Mouse (Mus musculus): ENCODE measurements around the gene Tubgcp2. TPM values are rescaled to one million over a fixed set of nuclear protein-coding genes. Genes with fewer than 3 reads are reported as not detected.
A peak's percentile ranks its signal among the peaks of the same experiment; 100 is the strongest.

Gene Tubgcp2
- polyA plus RNA-seq, 1 experiment from 2014 or later = 70.1 TPM

DNA sequence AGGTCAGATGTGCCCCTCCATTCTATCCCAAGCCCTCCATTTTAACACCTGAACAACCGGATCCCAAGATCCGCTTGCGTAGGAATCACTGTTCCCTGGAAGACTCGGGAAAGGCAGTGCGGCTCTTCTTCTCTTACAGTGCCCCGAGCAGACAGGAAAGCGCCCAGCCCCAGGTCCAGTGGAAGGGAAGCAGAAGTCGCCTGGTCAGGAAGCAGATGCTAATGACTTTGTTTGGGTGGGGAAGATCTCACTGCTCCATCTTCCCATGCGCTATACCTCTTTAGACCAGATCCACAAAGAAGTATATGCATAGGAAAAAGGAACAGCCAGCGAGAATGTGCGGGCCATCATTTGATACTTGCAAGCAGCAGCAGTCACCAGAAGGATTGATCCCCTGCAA is 79.0 kb downstream of the Tubgcp2 start:
- H3K36me3 ChIP-seq = no peaks in the 10 kb centered on the region
- no peaks in the 10 kb centered on the region for H3K9me3 ChIP-seq
- no peak overlapping the region for H3K9ac ChIP-seq
- no peaks in the 10 kb centered on the region for H3K4me1 ChIP-seq
- WGBS = 52% methylated on average over 11 of the region's 11 CpGs
- ATAC-seq (ENCODE audit: insufficient number of reproducible peaks, insufficient read depth, low FRiP score, low TSS enrichment, low read depth) = no peak
- H3K4me2 ChIP-seq = no peak overlapping the region
- no peak overlapping the region for H3K27ac ChIP-seq
- peaks cover 13% of the 10 kb centered on the region for H3K27me3 ChIP-seq
- H3K4me3 ChIP-seq = no peak overlapping the region

- Histone ChIP-seq H3K9ac (no peak overlapping the region), H3K4me2 (no peak overlapping the region), H3K27ac (no peak overlapping the region), H3K27me3 (peaks cover 13% of the 10 kb centered on the region), H3K36me3 (no peaks in the 10 kb centered on the region), H3K9me3 (no peaks in the 10 kb centered on the region), H3K4me1 (0 out of 2 replicates have a peak, but pooled peaks cover 2% of the 10 kb centered on the region), H3K4me3 (no peak overlapping the region)
- WGBS = 85% methylated on average over 3 of the region's 3 CpGs
- no peak for ATAC-seq (ENCODE audit: insufficient number of reproducible peaks, insufficient read depth, low FRiP score, low TSS enrichment, low read depth)
Measured at GRCm38 (mm10) chr7:139956658-139957057, 79.8 kb downstream of the Tubgcp2 start.

DNA sequence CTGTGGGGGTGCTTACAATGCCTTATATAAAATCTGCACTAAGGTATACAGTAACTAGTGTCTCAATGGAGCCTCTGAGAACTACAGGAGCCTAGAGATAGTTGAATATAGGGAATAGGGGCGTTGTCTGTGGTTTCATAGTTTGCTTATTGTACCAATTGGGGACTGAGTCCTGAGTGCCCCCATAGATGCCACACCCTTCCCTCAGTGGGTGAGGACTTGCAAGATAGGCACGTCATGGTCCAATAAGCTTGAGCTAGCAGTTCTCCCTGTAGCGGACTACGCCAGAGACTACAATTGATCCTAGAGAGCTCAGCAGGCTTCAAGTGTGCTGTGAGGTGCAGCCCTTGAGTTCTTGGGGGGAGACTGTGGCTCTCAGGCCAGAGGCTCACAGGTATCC is 81.0 kb downstream of the Tubgcp2 start:
- WGBS = 86% methylated on average over 4 of the region's 4 CpGs
- Histone ChIP-seq H3K4me2 (no peak overlapping the region), H3K27me3 (peaks cover 13% of the 10 kb centered on the region)

DNA sequence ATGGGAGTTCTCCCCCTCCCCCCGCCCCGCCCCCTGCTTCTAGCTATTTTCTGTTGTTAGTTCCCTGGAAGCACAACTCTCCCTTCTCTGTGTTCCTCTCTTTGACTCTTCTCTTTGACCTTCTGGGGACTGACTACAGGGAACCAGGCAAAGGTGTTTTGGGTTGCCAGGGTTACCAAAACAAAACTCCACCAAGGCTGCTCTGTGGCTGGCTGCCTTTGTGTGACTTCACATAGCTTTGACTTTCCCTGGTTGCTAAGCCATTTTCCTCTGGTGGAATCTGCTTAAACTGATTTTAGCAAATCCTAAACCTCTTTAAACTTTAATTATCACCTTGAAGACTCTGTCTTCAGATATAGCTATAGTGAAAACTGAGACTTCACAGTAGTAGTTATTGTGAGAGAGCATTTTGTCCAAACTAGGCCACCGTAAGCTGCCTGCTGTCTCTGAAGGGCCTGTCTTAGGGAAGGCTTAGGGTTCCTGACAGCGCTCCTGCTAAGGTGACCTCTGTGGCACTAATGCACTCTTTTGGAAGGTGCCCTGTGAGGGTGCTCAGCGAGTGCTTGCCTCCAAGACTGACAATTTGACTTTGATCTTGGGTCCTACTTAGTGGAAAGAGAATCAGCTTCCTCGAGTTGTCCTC is 84.4 kb downstream of the Tubgcp2 start:
- WGBS = 55% methylated on average over 6 of the region's 6 CpGs
- ATAC-seq (ENCODE audit: insufficient number of reproducible peaks, insufficient read depth, low FRiP score, low TSS enrichment, low read depth) = no peak

More for the DNA sequence above, 81.0 kb downstream of the Tubgcp2 start:
- Histone ChIP-seq H3K36me3 (no peaks in the 10 kb centered on the region), H3K4me3 (no peak overlapping the region), H3K4me1 (0 out of 2 replicates have a peak, but pooled peaks cover 3% of the 10 kb centered on the region), H3K9me3 (no peaks in the 10 kb centered on the region), H3K27ac (no peak overlapping the region), H3K9ac (no peak overlapping the region)
- ATAC-seq (ENCODE audit: insufficient number of reproducible peaks, insufficient read depth, low FRiP score, low TSS enrichment, low read depth) = no peak

GRCm38 (mm10) chr7:139951079-139951478 is 85.4 kb downstream of the Tubgcp2 start:
- H3K27me3 ChIP-seq = peaks cover 37% of the 10 kb centered on the region
- H3K36me3 ChIP-seq = no peaks in the 10 kb centered on the region
- peak overlapping the region; percentile 66; the same call in 1 of the 2 replicates for H3K27ac ChIP-seq
- H3K4me1 ChIP-seq = 0 out of 2 replicates have a peak, but pooled peaks cover 3% of the 10 kb centered on the region
- no peak for ATAC-seq (ENCODE audit: insufficient number of reproducible peaks, insufficient read depth, low FRiP score, low TSS enrichment, low read depth)
- H3K4me2 ChIP-seq = peak overlapping the region; percentile 86
- peak overlapping the region; percentile 64 for H3K4me3 ChIP-seq
- H3K9me3 ChIP-seq = no peaks in the 10 kb centered on the region
- H3K9ac ChIP-seq = peak overlapping the region; percentile 77
- 4% methylated on average over 16 of the region's 16 CpGs for WGBS

More for the DNA sequence above, 84.4 kb downstream of the Tubgcp2 start:
- H3K4me3 ChIP-seq = no peak overlapping the region
- no peak overlapping the region for H3K4me2 ChIP-seq
- H3K27ac ChIP-seq = no peak overlapping the region
- 0 out of 2 replicates have a peak, but pooled peaks cover 3% of the 10 kb centered on the region for H3K4me1 ChIP-seq
- H3K9ac ChIP-seq = no peak overlapping the region
- no peaks in the 10 kb centered on the region for H3K36me3 ChIP-seq
- H3K27me3 ChIP-seq = peaks cover 27% of the 10 kb centered on the region
- H3K9me3 ChIP-seq = no peaks in the 10 kb centered on the region

GRCm38 (mm10) chr7:139950283-139950971 is 86.0 kb downstream of the Tubgcp2 start:
- H3K4me1 ChIP-seq = 0 out of 2 replicates have a peak, but pooled peaks cover 3% of the 10 kb centered on the region
- H3K4me3 ChIP-seq = peak overlapping the region; percentile 64
- peaks cover 43% of the 10 kb centered on the region for H3K27me3 ChIP-seq
- no peaks in the 10 kb centered on the region for H3K36me3 ChIP-seq
- peak overlapping the region; percentile 77 for H3K9ac ChIP-seq
- H3K9me3 ChIP-seq = no peaks in the 10 kb centered on the region
- H3K27ac ChIP-seq = peak overlapping the region; percentile 66
- peak overlapping the region; percentile 86 for H3K4me2 ChIP-seq
- peak; percentile 65; the same call in 1 of the 2 replicates for ATAC-seq (ENCODE audit: insufficient number of reproducible peaks, insufficient read depth, low FRiP score, low TSS enrichment, low read depth)
- under 1% methylated on average over 33 of the region's 33 CpGs for WGBS

- Histone ChIP-seq H3K9ac (peak overlapping the region; percentile 77), H3K4me3 (peak overlapping the region; percentile 64), H3K4me2 (peak overlapping the region; percentile 86), H3K27ac (peak overlapping the region; percentile 66; the same call in 1 of the 2 replicates), H3K4me1 (0 out of 2 replicates have a peak, but pooled peaks cover 3% of the 10 kb centered on the region), H3K9me3 (no peaks in the 10 kb centered on the region), H3K36me3 (no peaks in the 10 kb centered on the region), H3K27me3 (peaks cover 49% of the 10 kb centered on the region)
- WGBS = under 1% methylated on average over 15 of the region's 15 CpGs
- peak; percentile 73 for ATAC-seq (ENCODE audit: insufficient number of reproducible peaks, insufficient read depth, low FRiP score, low TSS enrichment, low read depth)
Measured at GRCm38 (mm10) chr7:139949893-139950282, 86.6 kb downstream of the Tubgcp2 start.

DNA sequence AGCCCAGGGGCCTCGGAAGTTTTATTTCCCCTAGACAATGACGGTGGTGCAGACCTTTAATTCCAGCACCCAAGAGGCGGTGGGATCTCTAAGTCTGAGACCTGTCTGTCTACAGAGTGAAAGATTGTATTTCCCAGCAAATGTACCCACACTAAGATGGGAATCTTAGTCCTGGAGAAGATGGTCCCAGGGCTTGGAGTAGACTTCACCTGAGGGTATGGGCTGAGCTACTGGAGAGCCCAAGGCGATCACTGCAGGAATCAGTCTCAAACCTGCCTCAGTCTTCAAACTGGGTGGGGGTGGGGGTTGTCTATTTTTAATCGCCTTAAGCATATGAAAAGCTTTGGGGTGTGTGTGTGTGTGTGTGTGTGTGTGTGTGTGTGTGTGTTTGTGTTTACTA is 90.4 kb downstream of the Tubgcp2 start:
- Histone ChIP-seq H3K4me2 (no peak overlapping the region), H3K4me1 (peaks cover 12% of the 10 kb centered on the region), H3K27ac (no peak overlapping the region), H3K9me3 (no peaks in the 10 kb centered on the region), H3K36me3 (no peaks in the 10 kb centered on the region), H3K9ac (no peak overlapping the region), H3K27me3 (peaks cover 87% of the 10 kb centered on the region), H3K4me3 (no peak overlapping the region)
- 18% methylated on average over 5 of the region's 5 CpGs for whole genome bisulfite sequencing
- ATAC-seq (ENCODE audit: insufficient number of reproducible peaks, insufficient read depth, low FRiP score, low TSS enrichment, low read depth) = no peak

MicroRNA genes within 50 kb of the gene (microRNA counts, 519-probe panel; counts per million panel counts)
- microRNA mmu-miR-202-3p (1,425 counts per million, percentile 46 among the panel's probes with 10 or more counts), microRNA mmu-miR-202-5p (3,136 counts per million, percentile 72 among the panel's probes with 10 or more counts)

Small RNA genes within 50 kb of the gene (microRNA-seq; reads per million reads assigned to microRNA genes)
- gene Mir202 (not detected), gene Mir7062 (not detected), gene mmu-mir-7686 (not detected)

Other genes starting within 250 kb of the Tubgcp2 start
- gene Adgra1, start 202.5 kb downstream of the Tubgcp2 start, polyA plus RNA-seq (2015; fragmentation: Nextera tagmentation; extraction: Ambion mirVana) = 1.4 and 2.7 TPM in 2 replicates
- gene Kndc1, start 142.0 kb downstream of the Tubgcp2 start, polyA plus RNA-seq (2015; fragmentation: Nextera tagmentation; extraction: Ambion mirVana) = 0.11 and 0.15 TPM in 2 replicates
- 0.28 and 0.36 TPM in 2 replicates for gene Utf1, start 92.9 kb downstream of the Tubgcp2 start, polyA plus RNA-seq (2015; fragmentation: Nextera tagmentation; extraction: Ambion mirVana)
- gene 6430531B16Rik, start 57.9 kb downstream of the Tubgcp2 start, polyA plus RNA-seq (2015; fragmentation: Nextera tagmentation; extraction: Ambion mirVana) = 0.85 and 1.1 TPM in 2 replicates
- 2.4 and 3.3 TPM in 2 replicates for gene Adam8, start 44.1 kb downstream of the Tubgcp2 start, polyA plus RNA-seq (2015; fragmentation: Nextera tagmentation; extraction: Ambion mirVana)
- 41.0 and 42.4 TPM in 2 replicates for gene Zfp511, start 278 bp downstream of the Tubgcp2 start, polyA plus RNA-seq (2015; fragmentation: Nextera tagmentation; extraction: Ambion mirVana)
- gene Msx3, start 12.4 kb upstream of the Tubgcp2 start, polyA plus RNA-seq (2015; fragmentation: Nextera tagmentation; extraction: Ambion mirVana) = 0.20 TPM in 1 of 2 replicates, not detected in the other
- gene Caly, start 45.9 kb upstream of the Tubgcp2 start, polyA plus RNA-seq (2015; fragmentation: Nextera tagmentation; extraction: Ambion mirVana) = 3.1 and 4.0 TPM in 2 replicates
- gene Prap1, start 56.7 kb upstream of the Tubgcp2 start, polyA plus RNA-seq (2015; fragmentation: Nextera tagmentation; extraction: Ambion mirVana) = 2.2 TPM in 1 of 2 replicates, not detected in the other
- 26.0 and 26.9 TPM in 2 replicates for gene Fuom, start 65.8 kb upstream of the Tubgcp2 start, polyA plus RNA-seq (2015; fragmentation: Nextera tagmentation; extraction: Ambion mirVana)
- 18.1 and 19.2 TPM in 2 replicates for gene Paox, start 79.1 kb upstream of the Tubgcp2 start, polyA plus RNA-seq (2015; fragmentation: Nextera tagmentation; extraction: Ambion mirVana)
- gene Echs1, start 79.8 kb upstream of the Tubgcp2 start, polyA plus RNA-seq (2015; fragmentation: Nextera tagmentation; extraction: Ambion mirVana) = 170 and 172 TPM in 2 replicates
- 21.1 and 24.2 TPM in 2 replicates for gene Mtg1, start 100.9 kb upstream of the Tubgcp2 start, polyA plus RNA-seq (2015; fragmentation: Nextera tagmentation; extraction: Ambion mirVana)
- 0.72 TPM in 2 replicates for gene Sprn, start 118.2 kb upstream of the Tubgcp2 start, polyA plus RNA-seq (2015; fragmentation: Nextera tagmentation; extraction: Ambion mirVana)
- not detected in 2 replicates for gene Olfr522, start 128.1 kb upstream of the Tubgcp2 start, polyA plus RNA-seq (2015; fragmentation: Nextera tagmentation; extraction: Ambion mirVana)
- gene Olfr523, start 136.5 kb upstream of the Tubgcp2 start, polyA plus RNA-seq (2015; fragmentation: Nextera tagmentation; extraction: Ambion mirVana) = 0.07 TPM in 1 of 2 replicates, not detected in the other
- gene Olfr524, start 169.3 kb upstream of the Tubgcp2 start, polyA plus RNA-seq (2015; fragmentation: Nextera tagmentation; extraction: Ambion mirVana) = not detected in 2 replicates
- not detected in 2 replicates for gene Cd163l1, start 181.6 kb upstream of the Tubgcp2 start, polyA plus RNA-seq (2015; fragmentation: Nextera tagmentation; extraction: Ambion mirVana)
- not detected in 2 replicates for gene 5830411N06Rik, start 210.6 kb upstream of the Tubgcp2 start, polyA plus RNA-seq (2015; fragmentation: Nextera tagmentation; extraction: Ambion mirVana)

All from embryonic facial prominence, embryonic 13.5 days (tissue).